Mouse (Mus musculus) kidney, embryonic 14.5 days (tissue): ENCODE results near the gene Alpi. TPM values are rescaled to one million over a fixed set of nuclear protein-coding genes. Genes with fewer than 3 reads are reported as not detected.

Experiments used
- ATAC-seq: fragments of 200-750 bp; cut with Nextera tagmentation; 2 replicates; pipeline ENCODE4 v1.8.0; 2017; ENCODE audit warnings: moderate number of reproducible peaks, mild to moderate bottlenecking, moderate TSS enrichment, moderate library complexity; ENCODE audit not compliant: low FRiP score, low TSS enrichment
- H3K27ac ChIP-seq: fragments of 300-500 bp; sonication (generic); 2 replicates; pipeline ENCODE4 v1.5.1; 2014; ENCODE audit warnings: low read depth, mild to moderate bottlenecking, low read length, moderate library complexity, mixed read lengths
- H3K27me3 ChIP-seq: fragments of 300-500 bp; sonication (generic); 2 replicates; pipeline ENCODE4 v1.6.1; 2014; ENCODE audit warnings: mild to moderate bottlenecking, low read length; ENCODE audit not compliant: control insufficient read depth, insufficient read depth
- H3K36me3 ChIP-seq: fragments of 300-500 bp; sonication (generic); 2 replicates; pipeline ENCODE4 v1.6.1; 2014; ENCODE audit warnings: low read length, mixed read lengths; ENCODE audit not compliant: control insufficient read depth, insufficient read depth
- H3K4me1 ChIP-seq: fragments of 300-500 bp; sonication (generic); 2 replicates; pipeline ENCODE4 v1.6.1; 2014; ENCODE audit warnings: low read length, mixed read lengths; ENCODE audit not compliant: control insufficient read depth, insufficient read depth
- H3K4me2 ChIP-seq: fragments of 300-500 bp; sonication (generic); replicated peaks from 2 replicates; pipeline ENCODE4 v1.6.1; 2014; ENCODE audit warnings: low read depth, mild to moderate bottlenecking, low read length
- H3K4me3 ChIP-seq: fragments of 300-500 bp; sonication (generic); 2 replicates; pipeline ENCODE4 v1.5.1; 2014; ENCODE audit warnings: mild to moderate bottlenecking, low read length
- H3K9ac ChIP-seq: fragments of 300-500 bp; sonication (generic); 2 replicates; pipeline ENCODE4 v1.6.1; 2014; ENCODE audit warnings: low read depth, mild to moderate bottlenecking, low read length, moderate library complexity
- H3K9me3 ChIP-seq: fragments of 300-500 bp; sonication (generic); 2 replicates; pipeline ENCODE4 v1.6.1; 2016; ENCODE audit warnings: low read length; ENCODE audit not compliant: control insufficient read depth
- WGBS: fragments of 180-500 bp; shearing (Covaris S2); extraction: QIAGEN DNeasy Blood & Tissue Kit; methylation state at CpG from one replicate; pipeline ENCODE4 v1.1.7; 2014; 5-methylcytosine and 5-hydroxymethylcytosine counted together
- polyA plus RNA-seq: library from polyadenylated mRNA; unstranded; fragments of >200 nt; fragmentation: Nextera tagmentation; extraction: Ambion mirVana; gene quantifications from 2 replicates; pipeline ENCODE4 v1.2.1, GENCODE M21; 2014

The Alpi gene
- polyA plus RNA-seq, 1 experiment from 2014 or later: not detected

DNA sequence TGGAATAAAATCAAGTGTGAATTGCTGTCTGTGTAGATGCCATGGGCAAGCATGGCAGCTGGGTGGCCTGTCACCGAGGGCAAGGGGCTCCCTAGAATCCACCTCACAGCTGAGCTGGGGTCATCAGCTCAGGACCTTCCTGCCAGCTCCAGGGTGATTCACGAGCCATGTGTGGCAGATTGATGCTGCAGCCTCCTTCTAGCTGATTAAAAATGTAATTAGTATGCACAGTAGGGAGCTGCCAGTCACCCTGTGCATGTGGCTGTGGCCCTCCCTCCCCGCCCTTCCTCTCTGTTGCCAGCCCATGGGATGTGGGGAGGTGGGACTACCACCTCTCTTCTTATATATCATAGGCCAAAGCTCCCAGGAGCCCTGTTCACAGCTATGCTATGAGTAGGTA lies 51.3 kb downstream of the Alpi start:
- 72% methylated on average over 3 of the region's 3 CpGs for WGBS
- H3K9me3 ChIP-seq: no peaks in the 10 kb centered on the region
- no peak overlapping the region for H3K27ac ChIP-seq
- H3K27me3 ChIP-seq: no peaks in the 10 kb centered on the region
- H3K9ac ChIP-seq: no peak overlapping the region
- H3K4me1 ChIP-seq: no peaks in the 10 kb centered on the region
- H3K36me3 ChIP-seq: 0 out of 2 replicates have a peak, but pooled peaks cover 1% of the 10 kb centered on the region
- no peak overlapping the region for H3K4me2 ChIP-seq
- no peak overlapping the region for H3K4me3 ChIP-seq
- no peak for ATAC-seq

Other genes with a start within 250 kb of the Alpi start
- not detected in 2 replicates for gene Alppl2, start 11.7 kb downstream of the Alpi start, polyA plus RNA-seq
- not detected in 2 replicates for gene Akp3, start 23.4 kb upstream of the Alpi start, polyA plus RNA-seq
- gene Ecel1, start 54.9 kb upstream of the Alpi start, polyA plus RNA-seq: 0.11 and 0.20 TPM in 2 replicates
- not detected in 2 replicates for gene Prss56, start 81.7 kb upstream of the Alpi start, polyA plus RNA-seq
- gene Chrnd, start 89.0 kb upstream of the Alpi start, polyA plus RNA-seq: 0.13 and 0.62 TPM in 2 replicates
- gene Chrng, start 103.1 kb upstream of the Alpi start, polyA plus RNA-seq: 0.30 and 0.34 TPM in 2 replicates
- gene Eif4e2, start 112.3 kb upstream of the Alpi start, polyA plus RNA-seq: 122 and 150 TPM in 2 replicates
- gene Efhd1, start 162.8 kb upstream of the Alpi start, polyA plus RNA-seq: 2.6 and 3.6 TPM in 2 replicates
- 53.2 and 61.3 TPM in 2 replicates for gene Gigyf2, start 225.4 kb upstream of the Alpi start, polyA plus RNA-seq